Mouse (Mus musculus) testis, postnatal 14 days (tissue): ENCODE data around the gene Lrrc4.

Source experiments
- DNase-seq: peaks from one replicate; pipeline ENCODE4 v3.0.0; 2021; ENCODE audit warnings: low spot score

Lrrc4 gene

GRCm38 (mm10) chr6:28825894-28826293, 5.7 kb downstream of the Lrrc4 start:
- no peak for DNase-seq

- DNase-seq: no peak
Observed at GRCm38 (mm10) chr6:28823802-28824201, 7.7 kb downstream of the Lrrc4 start.

- no peak for DNase-seq
Observed at GRCm38 (mm10) chr6:28823375-28823774, 8.2 kb downstream of the Lrrc4 start.

- no peak for DNase-seq
Observed at GRCm38 (mm10) chr6:28822296-28822695, 9.3 kb downstream of the Lrrc4 start.

- no peak for DNase-seq
Observed at GRCm38 (mm10) chr6:28819509-28820358, 11.8 kb downstream of the Lrrc4 start.

GRCm38 (mm10) chr6:28817039-28817438, 14.5 kb downstream of the Lrrc4 start:
- no peak for DNase-seq

- DNase-seq: no peak
Observed at GRCm38 (mm10) chr6:28814895-28815294, 16.7 kb downstream of the Lrrc4 start.

- DNase-seq: no peak
Observed at GRCm38 (mm10) chr6:28813057-28813456, 18.5 kb downstream of the Lrrc4 start.

GRCm38 (mm10) chr6:28804751-28805150, 26.8 kb downstream of the Lrrc4 start:
- no peak for DNase-seq

GRCm38 (mm10) chr6:28803678-28804279, 27.8 kb downstream of the Lrrc4 start:
- DNase-seq: no peak

GRCm38 (mm10) chr6:28800976-28801375, 30.6 kb downstream of the Lrrc4 start:
- no peak for DNase-seq

- no peak for DNase-seq
Observed at GRCm38 (mm10) chr6:28799818-28800217, 31.7 kb downstream of the Lrrc4 start.

- DNase-seq: no peak
Observed at GRCm38 (mm10) chr6:28795792-28796515, 35.6 kb downstream of the Lrrc4 start.

GRCm38 (mm10) chr6:28795380-28795779, 36.2 kb downstream of the Lrrc4 start:
- no peak for DNase-seq

GRCm38 (mm10) chr6:28791809-28792208, 39.7 kb downstream of the Lrrc4 start:
- DNase-seq: no peak

- no peak for DNase-seq
Observed at GRCm38 (mm10) chr6:28791183-28791582, 40.4 kb downstream of the Lrrc4 start.

- no peak for DNase-seq
Observed at GRCm38 (mm10) chr6:28789685-28790084, 41.9 kb downstream of the Lrrc4 start.

GRCm38 (mm10) chr6:28787133-28787532, 44.4 kb downstream of the Lrrc4 start:
- peak; percentile 31 for DNase-seq

GRCm38 (mm10) chr6:28785770-28786169, 45.8 kb downstream of the Lrrc4 start:
- DNase-seq: no peak

- DNase-seq: no peak
Observed at GRCm38 (mm10) chr6:28783953-28784352, 47.6 kb downstream of the Lrrc4 start.

GRCm38 (mm10) chr6:28783082-28783647, 48.4 kb downstream of the Lrrc4 start:
- no peak for DNase-seq

GRCm38 (mm10) chr6:28781696-28782095, 49.9 kb downstream of the Lrrc4 start:
- DNase-seq: no peak

GRCm38 (mm10) chr6:28771331-28771730, 60.2 kb downstream of the Lrrc4 start:
- no peak for DNase-seq
